Mouse (Mus musculus): ENCODE measurements around the gene H3f3a.

H3f3a gene

DNA sequence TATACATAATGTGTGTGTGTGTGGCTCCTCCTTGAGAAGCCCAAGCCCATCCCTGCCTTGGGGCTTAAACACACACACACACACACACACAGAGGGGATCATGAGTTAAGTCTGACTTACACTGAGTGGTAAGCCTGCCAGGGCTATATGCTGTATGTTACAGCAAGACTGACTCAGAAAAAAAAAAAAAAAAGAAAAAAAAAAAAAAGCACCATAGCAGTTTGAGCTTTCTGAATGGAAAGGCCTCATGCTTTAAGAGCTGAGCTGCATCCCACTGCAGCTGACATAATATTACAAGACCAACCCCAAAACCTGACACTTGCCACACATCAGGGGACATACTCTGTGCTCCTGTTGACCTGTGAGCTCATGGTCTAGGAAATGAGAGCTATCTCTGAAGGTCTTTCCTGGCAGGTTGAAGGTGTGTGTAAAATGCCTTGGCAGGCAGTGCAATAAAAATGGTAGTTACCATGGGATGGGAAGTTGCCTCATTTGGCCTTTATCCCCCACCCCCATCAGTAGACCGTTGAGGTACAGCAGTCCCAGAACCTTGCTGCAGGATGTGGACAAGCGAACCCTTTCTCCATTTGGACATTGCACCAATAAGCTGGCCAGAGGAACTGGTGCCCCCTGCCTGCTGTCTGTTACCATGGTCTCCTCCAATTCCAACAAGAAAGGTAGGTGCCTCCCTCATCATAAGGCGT is 56.3 kb downstream of the H3f3a start:
- DNase-seq, result no peak

DNA sequence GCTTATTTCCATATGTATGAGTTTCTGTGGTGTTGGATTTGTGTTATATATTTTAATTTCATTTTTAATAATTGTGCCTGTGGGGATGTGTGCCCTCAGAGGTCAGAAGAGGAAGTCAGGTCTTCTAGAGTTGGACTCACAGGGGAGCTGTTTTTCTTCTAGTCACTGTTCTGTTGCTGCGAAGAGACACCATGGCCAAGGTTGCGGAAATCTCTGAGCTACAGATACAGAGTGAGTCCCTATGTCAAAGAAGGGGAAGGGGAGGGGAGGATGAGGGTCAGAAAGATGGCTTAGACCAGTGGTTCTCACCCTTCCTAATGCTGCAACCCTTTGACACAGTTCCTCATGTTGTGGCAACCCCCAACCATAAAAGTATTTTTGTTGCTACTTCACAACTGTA is 57.0 kb downstream of the H3f3a start:
- DNase-seq, result no peak

- DNase-seq, result no peak
These were observed 59.4 kb downstream of the H3f3a start for GRCm38 (mm10) chr1:180754376-180754775.

- no peak for DNase-seq
These were observed 61.6 kb downstream of the H3f3a start for GRCm38 (mm10) chr1:180752115-180752514.
